Mouse (Mus musculus): ENCODE results near the gene Fam25c.
A peak's percentile ranks its signal among the peaks of the same experiment; 100 is the strongest.
"Not testable (repeated sequence)": the region's sequence is repeated elsewhere in the genome, so short reads cannot be mapped to it uniquely, and the experiment has no call there.

The Fam25c gene

DNA sequence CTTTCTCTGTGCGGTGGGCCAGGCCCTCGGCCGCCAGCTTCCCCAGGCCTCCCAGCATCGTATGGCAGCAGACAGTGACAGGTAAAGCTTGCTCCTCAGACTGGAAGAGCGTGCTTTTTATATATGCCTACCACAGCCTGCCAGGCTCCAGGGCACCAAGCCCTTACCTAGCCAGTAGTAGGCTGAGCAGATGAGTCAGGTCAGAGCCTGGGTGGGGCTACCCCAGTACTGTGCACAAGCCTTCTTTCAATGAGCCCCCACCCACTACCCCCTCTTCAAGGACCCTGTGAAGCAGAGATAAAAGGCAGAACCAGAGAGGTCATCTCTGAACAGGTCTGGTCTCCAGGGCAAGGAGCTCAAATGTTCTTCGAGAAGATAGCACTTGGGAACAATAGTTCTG lies at the start of gene Fam25c:
Gene Fam25c (minus strand): TSS at position 133 of the 400 bp plus-strand sequence.
- no peak for DNase-seq (ENCODE audit: low spot score)

DNA sequence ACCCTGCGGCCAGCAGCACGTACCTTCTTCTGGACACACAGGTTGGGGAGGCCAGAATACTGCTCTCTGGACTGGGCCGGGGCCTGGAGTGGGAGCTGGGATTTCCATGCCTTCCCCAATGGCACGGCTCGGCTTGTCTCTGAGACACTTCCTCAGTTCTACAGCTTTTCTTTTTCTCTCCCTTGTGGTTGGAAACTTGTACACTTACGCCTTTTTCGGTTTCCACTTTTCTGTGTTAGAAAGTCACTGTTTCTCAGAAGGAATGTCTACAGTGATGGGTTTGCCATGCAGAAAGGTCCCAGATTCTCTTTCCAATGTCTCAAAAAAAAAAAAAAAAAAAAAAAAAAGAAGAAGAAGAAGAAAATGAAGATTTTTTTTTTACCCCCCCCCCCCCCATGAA lies 48.2 kb upstream of the Fam25c start:
- DNase-seq (ENCODE audit: low spot score): no peak

DNA sequence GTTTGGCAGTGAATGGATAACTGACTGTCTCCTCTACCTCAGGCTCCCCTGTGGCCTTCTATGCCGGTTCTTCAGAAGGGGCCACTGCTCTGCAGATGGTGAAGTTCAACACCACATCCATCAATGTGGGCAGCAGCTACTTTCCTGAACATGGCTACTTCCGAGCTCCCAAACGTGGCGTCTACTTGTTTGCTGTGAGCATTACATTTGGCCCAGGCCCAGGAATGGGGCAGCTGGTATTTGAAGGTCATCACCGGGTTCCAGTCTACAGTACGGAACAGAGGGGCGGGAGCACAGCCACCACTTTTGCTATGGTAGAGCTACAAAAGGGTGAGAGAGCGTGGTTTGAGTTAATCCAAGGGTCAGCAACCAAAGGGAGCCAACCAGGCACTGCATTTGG lies 47.6 kb upstream of the Fam25c start:
- DNase-seq (ENCODE audit: low spot score): peak; percentile 40

DNA sequence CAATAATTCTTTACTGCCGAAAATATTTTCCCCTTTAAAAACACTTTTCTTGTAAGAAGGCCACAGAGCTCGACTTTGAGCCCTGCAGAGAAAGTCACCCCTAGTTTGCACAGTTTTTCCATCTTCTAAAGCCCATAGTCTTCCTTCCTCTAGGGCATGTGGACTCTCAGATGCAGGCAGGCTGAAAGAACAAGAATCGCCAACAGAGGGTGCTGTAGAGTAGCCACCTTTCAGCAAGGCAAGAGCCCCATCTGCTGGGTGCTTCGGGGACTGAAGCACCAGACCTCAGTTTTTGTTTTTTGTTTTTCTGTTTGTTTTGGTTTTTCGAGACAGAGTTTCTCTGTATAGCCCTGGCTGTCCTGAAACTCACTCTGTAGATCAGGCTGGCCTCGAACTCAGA lies 45.9 kb upstream of the Fam25c start:
- peak; percentile 65 for DNase-seq (ENCODE audit: low spot score)

DNA sequence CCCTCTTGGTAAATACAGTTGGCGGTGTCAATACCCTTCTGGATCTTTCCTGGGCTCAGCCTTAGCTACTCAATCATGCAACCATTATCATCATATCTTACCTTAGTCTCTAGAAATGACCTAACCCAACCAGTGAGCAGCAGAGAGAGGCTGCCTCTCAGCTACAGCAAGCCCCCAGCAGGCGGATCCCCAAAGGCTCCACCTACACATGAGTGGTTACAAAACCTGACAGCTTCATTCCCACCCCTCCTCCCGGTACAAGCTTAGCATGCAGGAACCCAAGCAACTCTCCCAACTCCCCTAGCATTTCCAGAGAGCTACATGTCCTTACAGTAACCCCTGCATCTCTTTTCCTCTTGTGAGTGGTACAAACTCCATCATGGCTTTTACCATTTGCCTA lies 44.8 kb upstream of the Fam25c start:
- DNase-seq (ENCODE audit: low spot score): no peak

DNA sequence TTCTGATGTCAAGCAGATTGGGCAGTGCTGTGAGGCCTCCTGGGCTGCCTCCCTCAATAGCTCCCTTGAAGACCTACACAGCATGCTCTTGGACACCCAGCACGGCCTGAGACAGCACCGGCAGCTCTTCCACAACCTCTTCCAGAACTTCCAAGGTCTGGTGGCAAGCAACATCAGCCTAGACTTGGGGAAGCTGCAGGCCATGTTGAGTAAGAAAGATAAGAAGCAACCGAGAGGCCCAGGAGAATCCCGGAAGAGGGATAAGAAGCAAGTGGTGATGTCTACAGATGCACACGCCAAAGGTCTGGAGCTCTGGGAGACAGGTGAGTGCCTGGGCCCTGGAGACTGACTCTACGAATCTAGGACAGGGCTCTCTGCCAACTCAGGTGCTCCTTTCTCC lies 44.1 kb upstream of the Fam25c start:
- no peak for DNase-seq (ENCODE audit: low spot score)

DNA sequence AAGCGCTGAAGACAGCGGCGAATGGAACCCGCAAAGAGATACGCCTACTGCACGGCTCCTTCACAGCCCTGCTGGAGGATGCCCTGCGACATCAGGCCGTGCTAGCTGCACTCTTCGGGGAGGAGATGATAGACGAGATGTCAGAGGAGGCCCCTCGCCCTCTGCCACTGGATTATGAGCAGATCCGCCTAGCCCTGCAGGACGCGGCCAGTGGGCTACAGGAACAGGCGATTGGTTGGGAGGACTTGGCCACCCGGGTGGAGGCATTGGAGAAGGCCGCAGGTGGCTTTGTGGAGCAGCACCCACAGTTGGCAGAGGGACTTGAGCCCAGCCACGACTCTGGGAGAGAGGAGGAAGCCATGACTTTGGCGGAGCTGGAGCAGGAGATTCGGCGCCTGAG lies 43.7 kb upstream of the Fam25c start:
- no peak for DNase-seq (ENCODE audit: low spot score)

DNA sequence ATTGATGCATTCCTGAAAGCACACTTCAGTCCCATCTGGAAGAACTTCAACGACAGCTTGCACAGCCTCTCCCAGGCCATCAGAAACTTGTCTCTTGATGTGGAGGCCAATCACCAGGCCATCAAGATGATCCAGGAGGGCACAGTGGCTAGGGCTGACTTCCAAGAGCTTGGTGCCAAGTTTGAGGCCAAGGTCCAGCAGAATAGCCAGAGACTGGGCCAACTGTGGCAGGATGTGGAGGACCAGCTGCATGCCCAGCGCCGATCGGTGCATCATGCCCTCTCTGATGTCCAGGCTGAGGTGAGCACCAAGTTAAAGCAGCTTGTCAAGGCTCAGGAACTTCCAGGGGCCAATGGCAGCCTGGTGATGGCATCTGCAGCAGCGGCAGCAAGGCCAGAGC lies 42.6 kb upstream of the Fam25c start:
- DNase-seq (ENCODE audit: low spot score): no peak

DNA sequence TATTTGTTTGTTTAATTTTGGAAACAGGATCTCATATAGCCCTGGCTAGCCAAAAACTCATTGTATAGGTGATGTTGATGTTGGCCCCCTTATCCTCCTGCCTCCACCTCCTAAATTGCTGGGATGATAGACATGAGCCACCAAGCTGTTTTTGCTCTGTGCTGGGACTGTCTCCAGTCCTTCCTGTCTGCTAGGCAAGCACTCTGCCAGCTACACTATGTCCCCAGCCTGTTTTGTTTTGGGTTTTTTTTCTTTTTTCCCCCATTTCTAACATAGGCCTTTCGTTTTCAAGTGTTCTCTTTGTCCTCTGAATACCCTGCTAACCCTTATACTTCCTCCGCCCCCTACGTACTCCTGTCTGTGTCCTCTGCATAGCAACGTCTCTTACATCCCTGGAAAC lies 38.1 kb upstream of the Fam25c start:
- no peak for DNase-seq (ENCODE audit: low spot score)

DNA sequence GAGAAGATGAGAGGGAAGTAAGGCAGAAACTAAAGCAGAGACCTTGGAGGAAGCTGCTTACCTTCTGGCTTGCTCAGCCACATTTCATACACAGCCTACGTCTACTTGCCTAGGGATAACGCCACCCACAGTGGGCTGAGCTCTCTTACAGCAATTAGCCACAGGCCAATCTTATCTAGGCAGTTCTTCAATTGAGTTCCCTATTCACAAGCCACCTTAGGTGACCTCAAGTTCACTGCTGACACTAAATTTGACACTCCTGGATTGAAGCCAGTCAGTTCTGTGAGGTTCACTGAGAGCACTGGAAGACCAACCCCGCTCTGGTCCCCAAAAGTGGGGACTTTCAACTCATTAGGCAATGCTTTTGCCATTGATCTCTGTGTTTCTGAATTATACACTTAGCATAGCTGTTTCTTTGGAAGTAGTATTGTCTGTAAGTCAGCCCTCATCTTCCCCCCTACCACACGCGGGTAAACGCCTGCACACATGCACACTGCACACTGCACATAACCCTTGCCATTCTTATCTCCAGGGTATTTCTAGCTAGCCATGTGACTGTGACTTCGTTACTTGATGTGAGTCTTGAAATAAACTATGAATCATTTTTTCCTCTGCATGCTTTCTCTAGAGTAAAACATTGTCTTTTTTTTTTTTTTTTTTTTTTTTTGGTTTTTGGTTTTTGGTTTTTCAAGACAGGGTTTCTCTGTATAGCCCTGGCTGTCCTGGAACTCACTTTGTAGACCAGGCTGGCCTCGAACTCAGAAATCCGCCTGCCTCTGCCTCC lies 27.9 kb upstream of the Fam25c start:
- no peak for DNase-seq (ENCODE audit: low spot score)

DNA sequence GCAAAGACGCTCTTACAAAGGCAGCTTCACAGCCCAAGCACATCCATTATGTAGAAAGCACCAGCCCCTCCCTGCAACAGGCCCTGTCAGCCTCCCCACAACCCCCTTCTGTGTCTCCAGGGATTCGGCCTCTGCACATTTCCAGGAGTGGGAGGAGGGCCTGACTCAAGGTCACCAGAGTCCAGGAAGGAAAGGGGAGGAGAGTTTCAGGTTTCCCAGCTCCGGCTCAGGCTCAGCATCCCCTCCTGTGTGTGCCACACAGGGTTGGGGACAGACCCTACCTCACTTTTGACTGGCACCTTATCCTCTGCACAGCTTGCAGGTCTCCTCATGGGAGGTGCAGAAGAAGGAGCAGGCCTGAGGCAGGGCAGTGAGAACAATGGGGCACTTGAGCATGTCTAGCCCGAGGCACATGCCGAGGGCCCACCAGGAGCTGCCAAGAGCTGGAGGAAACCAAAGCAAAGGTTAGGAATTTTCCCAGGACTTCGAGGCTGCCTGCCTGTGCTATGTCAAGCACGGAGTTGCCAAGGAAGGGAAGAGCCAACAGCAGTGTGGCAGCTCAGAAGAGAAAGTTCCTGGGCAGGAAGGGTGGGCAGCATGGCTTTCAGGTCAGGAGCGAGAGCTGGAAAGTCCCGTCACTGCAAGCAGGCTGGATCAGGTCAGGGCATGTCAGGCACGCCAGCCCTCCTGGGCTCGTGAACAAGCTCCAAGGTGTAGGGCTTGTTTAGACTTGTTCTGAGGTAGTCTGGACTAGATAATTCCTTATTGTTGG lies 23.5 kb upstream of the Fam25c start:
- peak; percentile 33 for DNase-seq (ENCODE audit: low spot score)

DNA sequence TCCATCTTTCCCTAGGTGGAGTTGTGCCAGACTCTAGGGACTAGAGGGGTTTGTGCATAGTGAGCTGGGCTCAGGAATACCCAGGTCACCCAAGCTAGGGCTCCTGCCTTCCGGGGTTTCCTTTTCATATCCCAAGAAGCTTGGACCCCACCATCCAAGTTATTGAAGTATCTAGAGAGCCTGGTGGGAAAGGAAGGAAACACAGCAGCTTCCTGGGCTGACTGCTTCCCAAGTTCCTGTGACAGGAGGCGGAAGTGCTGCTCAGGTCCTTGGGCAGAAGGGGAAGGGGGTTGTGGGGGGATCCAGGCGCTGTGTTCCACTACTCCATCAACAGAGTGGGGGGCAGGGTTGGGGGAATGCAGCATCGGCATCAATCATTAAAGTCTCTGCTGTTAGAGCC lies 21.9 kb upstream of the Fam25c start:
- DNase-seq (ENCODE audit: low spot score): no peak

DNA sequence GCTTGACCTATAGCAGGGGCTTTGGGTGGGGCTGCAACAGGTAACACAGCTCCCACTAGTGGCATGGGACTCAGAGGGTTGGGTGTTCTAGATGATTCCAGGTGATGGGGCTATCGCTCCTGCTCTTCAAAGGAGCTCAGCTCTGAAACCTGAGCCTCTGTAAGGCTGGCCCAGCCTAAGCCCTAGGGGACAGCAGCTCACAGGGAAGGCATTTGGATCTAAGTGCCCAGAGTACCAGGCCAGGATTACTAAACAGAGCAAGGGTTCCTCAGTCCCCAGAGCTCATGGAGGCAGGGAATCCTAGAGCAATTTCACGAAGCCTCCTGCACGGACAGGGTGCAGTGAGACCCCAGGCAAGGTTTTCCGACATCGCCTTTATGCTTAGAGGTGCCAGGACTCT lies 20.7 kb upstream of the Fam25c start:
- no peak for DNase-seq (ENCODE audit: low spot score)

DNA sequence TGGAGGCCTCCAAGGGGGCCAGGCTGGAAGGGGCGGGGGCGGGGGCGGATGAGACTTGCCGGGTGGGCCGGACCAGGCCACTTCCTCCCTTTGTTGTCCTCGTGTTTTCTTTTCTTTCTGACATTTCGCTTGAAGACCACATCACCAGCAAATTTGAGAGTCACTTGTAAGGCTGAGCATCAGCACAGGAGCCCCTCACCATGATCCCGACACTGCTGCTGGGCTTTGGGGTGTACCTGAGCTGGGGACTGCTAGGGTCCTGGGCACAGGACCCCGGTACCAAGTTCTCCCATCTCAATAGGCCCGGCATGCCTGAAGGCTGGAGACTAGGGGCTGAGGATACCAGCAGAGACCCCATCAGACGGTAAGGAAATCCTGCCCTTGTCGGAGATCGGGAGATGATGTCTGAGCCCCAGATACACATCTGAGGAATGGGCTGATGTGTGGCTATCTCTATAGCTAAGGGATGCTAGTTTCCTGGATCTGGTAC lies 20.2 kb upstream of the Fam25c start, which contains the start of gene Mmrn2:
Gene Mmrn2 (plus strand): TSS at position 51 of the 490 bp plus-strand sequence.
- DNase-seq (ENCODE audit: low spot score): no peak

DNA sequence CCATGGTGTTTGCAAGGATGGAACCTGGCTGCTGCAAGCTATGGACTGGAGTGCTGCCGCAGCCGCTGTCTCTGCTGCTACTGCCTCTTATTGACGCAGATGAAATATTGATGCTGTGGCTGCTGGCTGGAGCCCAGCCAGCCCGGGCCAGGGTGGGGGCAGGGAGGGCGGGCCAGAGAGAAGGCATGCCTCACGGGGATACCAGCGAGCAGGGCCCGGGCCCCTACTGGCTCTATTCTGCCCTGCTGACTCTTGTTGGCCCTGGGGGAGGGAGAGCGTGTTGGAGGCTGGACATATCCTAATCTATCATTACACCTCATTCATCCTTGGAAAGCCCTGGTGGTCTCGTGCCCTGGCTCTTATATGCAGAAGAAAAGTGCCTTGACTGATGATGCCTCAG lies 19.3 kb upstream of the Fam25c start, which contains the start of gene Sncg:
Gene Sncg (minus strand): TSS at position 213 of the 400 bp plus-strand sequence.
- DNase-seq (ENCODE audit: low spot score): no peak

DNA sequence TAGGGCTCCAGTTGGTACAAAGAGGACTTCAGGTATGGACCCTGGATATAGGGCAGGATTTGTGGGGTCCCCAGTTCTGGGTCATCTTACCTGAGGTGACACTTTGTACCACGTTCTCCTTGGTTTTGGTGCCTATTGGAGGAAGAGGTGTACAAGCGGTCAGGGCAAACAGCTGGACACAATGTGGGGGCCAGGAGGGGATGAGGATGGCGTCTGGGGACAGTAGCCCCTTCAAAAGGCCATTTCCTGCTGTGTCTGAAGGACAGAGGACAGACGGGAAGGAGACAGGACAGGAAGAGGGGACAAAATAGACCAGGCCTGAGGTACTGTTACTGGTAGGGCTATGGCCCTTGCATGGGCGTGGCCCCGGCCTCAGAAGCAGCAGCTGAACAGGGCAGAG lies 18.3 kb upstream of the Fam25c start:
- no peak for DNase-seq (ENCODE audit: low spot score)

DNA sequence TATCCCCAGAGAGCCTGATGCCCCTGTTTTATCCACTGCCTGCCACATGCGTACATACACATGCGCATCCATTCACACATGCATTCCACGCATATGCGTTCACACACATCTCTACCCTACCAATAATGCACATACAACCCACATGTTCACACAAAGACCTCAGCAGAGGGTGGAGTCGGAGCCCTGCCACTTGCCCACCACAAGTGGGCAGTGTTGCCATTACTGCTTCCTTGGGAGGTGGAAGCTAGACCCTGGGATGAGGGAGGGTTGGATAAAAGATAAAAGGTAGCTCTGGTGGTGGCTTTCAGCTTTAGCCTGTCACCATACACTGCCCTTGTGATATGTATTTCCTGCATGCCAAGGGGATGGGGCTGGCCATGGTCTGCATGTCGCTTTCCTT lies 17.4 kb upstream of the Fam25c start:
- peak; percentile 57 for DNase-seq (ENCODE audit: low spot score)

DNA sequence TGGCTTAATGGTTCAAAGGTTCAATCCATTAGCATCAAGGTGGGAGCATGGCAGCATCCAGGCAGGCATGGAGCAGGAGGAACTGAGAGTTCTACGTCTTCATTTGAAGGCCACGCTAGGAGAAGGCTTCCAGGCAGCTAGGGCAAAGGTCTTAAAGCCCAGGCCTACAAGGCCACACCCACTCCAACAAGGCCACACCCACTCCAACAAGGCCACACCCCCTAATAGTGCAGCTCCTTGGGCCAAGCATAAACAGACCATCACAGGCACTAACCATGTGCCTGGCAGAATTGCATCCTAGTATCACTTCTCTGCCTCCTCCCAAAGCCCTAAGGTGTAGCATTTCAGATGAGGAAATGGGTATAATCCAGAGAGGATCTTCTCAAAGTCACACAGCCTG lies 16.5 kb upstream of the Fam25c start:
- DNase-seq (ENCODE audit: low spot score): no peak

DNA sequence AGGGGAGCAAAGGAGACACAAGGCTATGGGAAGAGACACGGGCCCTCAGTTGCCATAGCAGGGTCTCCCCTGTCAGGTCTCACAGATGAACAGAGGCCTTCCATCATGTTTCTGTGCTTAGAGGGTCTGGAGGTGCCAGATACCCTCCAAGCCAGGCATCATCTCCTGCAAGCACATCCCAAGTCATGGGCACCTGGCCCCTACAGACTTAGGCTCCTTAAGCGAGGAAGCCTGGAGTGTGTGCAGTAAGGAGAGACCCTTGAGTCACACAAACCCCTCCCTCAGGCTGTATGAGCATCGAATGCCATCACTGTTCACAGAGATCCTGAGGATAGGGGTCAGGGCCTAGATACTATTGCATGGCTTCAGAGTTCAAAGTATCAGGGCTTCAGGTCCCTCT lies 15.7 kb upstream of the Fam25c start:
- DNase-seq (ENCODE audit: low spot score): no peak

DNA sequence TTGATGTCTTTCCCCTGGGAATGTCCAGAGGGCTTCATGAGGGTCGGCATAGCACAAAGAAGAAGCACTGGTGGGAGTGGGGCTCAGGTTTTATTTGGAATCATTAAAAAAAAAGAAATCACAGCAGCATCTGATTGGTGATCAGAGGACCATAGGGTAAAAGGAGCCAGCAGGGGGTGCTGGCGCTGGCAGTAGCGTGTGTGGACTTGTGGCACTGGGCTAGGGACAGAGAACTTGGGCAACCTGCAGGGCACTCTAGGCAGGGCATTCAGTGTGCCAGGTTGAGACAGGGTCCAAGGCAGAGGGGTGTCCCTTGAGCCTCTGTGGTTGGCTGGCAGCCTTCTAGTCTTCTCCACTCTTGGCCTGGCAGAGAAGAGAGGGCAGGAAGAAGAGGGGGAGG lies 15.0 kb upstream of the Fam25c start:
- DNase-seq (ENCODE audit: low spot score): no peak

DNA sequence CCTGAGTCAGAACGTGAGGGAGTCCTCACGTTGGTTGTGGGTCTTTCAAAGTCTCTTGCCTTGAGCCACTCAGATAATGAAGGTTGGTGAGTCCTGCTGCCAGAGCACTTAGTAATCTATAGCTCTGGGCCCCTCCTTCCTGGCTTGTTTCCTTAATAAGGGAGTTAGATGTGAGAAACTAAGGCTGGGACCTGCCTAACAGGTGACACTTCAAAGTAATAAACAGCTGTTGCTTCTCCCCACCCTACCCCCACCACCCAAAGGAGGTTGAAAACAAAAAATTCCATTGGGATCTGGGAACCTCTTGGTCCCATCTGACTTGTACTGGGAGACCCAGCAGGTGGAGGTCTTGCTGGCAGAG lies 9.9 kb upstream of the Fam25c start:
- DNase-seq (ENCODE audit: low spot score): no peak

DNA sequence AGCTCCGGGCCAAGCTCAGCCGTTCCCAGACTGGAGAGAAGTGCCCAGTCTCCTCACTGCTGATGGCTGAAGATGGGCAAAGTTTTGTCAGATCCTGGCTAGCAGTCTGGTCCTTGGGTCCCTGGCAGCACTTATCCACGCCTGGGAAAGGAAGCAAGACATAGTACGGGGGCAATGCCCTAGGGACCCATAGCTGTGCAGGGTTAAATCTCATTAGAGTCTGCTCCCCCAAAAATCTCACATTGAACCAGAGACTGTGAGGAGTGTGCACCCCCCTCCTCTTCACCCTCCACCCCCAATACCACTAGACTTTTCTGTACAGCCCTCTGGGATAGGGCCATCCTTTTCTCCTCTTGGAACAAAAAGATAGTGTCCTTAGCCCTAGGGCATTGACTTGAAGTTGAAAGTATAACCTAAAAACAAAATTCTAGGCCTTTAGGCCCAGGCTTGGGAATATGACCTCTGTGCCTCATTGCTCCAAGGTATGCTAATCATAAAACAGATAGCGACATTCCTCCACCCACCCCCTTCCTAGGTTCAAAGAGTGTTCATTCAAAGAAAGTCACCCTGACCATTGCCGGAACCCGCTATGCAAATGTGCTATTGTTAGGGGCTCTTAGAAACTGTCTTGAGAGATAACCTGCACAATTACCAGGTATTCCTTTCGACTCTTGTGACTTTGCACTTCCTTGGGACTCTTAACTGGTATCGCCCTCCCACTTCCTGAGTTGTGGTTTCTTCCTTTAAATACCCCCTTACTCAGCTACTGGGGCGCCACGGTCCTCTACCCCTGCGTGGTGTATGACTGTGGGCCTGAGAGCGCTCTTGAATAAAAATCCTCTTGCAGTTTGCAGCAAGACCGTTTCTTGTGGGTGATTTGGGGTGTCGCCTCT lies 9.3 kb upstream of the Fam25c start:
- DNase-seq (ENCODE audit: low spot score): not testable (repeated sequence)
